Mouse (Mus musculus) brain, embryonic 14.5 days (tissue): ENCODE measurements around the gene Islr2. TPM values are rescaled to one million over a fixed set of nuclear protein-coding genes. Genes with fewer than 3 reads are reported as not detected.
"Not testable (repeated sequence)": the region's sequence is repeated elsewhere in the genome, so short reads cannot be mapped to it uniquely, and the experiment has no call there.

ENCODE experiments used
- DNase-seq: peaks from one replicate; pipeline ENCODE4 v3.0.0-alpha.2; 2011; ENCODE audit warnings: low read depth
- CTCF ChIP-seq: fragments of 200-500 bp; IDR thresholded peaks from 2 replicates; pipeline ENCODE4 v1.5.1; 2012; ENCODE audit warnings: inconsistent platforms, mild to moderate bottlenecking, moderate library complexity, borderline replicate concordance; ENCODE audit not compliant: insufficient read depth, insufficient read length; ENCODE audit errors: extremely low read depth
- POLR2A ChIP-seq: fragments of 200-500 bp; IDR thresholded peaks from 2 replicates; pipeline ENCODE4 v1.6.1; 2012; ENCODE audit warnings: mild to moderate bottlenecking, inconsistent platforms, borderline replicate concordance; ENCODE audit not compliant: poor library complexity, insufficient read depth, insufficient read length, severe bottlenecking; ENCODE audit errors: extremely low read depth
- polyA plus RNA-seq: library from polyadenylated mRNA; depleted of rRNA; stranded (reverse); fragments of >200 nt; gene quantifications from 2 replicates; pipeline ENCODE4 v1.2.3, GENCODE M21; 2012; rRNA removed

Islr2 gene
- polyA plus RNA-seq: 364 and 418 TPM in 2 replicates

DNA sequence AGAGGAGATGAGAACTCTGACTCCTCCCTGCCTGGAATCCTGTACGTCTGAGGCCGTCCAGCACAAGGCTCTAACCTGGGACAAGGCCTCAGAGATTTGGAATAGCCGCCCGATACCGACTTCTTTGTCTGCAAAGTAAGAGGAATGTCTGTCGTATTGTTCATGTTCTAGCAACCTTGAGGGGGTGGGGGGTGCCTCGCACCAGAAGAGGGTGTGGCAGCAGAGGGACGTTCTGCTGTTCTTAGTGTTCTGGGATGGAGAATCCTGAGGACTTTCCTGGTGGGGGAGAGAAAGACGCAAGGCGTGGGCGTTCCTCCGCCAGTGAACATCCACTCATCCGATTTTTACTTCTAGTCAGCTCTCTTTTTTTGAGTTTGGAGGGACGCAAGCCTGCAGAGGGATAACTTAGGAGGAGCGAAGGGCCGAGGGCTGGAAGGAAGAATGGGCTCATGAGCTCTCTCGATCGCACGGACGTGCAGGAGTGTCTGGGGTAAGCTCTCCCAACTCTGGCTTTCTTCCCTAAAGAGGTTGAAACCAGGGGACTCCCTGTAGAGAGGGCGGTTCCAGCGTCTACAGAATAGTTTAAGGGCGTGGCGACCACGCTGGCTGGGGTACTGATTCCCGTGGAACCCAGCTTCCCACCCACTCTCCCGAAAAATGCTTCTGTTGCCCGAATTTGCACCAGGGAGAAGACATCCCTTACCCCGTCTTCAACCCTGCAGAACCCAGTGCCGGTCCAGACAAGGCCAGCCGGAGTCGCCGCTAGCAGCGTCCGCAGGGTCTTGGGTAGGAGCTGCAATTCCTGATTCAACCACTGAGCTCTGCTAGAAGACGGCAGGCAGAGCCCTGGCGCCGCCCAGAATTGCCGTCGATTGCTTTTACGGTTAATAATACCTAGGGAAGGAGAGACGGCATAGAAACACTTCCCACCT lies at the start of gene Islr2, which contains the start of gene Islr:
Gene Islr2, minus strand, starts transcription at position 804 of the 932 bp plus-strand sequence.
Gene Islr, minus strand, starts transcription at position 791 of the 932 bp plus-strand sequence.
- TF ChIP-seq POLR2A (no peak), CTCF (peak; percentile 73)

DNA sequence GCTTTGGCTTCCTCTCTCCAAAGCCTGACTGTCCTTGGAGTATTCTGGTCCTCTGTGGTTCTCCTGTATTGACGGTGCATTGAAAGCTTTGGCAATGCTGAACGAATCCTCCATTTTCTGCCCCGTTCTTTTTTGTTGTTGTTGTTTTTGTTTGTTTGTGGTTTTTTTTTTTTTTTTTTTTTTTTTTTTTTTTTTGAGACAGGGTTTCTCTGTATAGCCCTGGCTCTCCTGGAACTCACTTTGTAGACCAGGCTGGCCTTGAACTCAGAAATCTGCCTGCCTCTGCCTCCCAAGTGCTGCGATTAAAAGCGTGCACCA lies 49.6 kb upstream of the Islr2 start:
- DNase-seq: not testable (repeated sequence)

More for the DNA sequence above, at the start of gene Islr2, which contains the start of gene Islr:
- peak; percentile 94 for DNase-seq

DNA sequence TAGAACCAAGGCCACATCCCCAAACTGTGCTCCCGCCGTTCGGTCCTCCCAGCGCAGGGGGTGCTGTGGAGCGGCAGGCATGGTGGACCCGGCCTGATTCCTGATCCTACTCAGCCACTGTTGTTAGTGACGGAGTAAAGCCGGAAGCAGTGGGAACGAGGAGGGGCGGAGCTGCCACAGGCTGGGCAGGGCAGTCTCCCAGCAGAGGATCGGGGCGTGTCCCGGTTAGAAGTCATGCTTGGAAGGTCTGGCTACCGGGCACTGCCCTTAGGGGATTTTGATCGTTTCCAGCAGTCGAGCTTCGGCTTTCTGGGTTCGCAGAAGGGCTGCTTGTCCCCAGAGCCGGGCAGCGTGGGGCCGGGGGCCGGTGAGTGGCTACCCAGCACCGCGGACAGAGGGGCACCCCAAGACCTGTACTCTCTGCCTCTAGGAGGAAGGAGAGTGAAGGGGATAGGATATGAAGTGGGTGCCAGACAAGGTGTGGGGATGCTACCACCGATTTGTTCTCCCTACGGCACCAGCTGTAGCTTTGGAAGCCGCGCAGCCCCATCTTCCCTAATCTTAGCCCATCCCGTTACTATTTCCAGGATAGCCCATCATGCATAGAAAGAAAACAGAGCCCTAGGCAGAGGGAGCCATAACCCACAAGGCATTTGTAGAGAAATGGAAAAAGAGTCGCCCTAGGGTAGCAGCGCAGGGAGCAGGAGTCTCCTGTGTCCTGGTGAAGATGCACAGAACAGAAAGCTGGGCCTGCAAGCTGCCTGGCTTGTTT lies 49.1 kb upstream of the Islr2 start, which contains the start of gene Stoml1:
Gene Stoml1, plus strand, starts transcription at position 132 of the 772 bp plus-strand sequence.
- peak; percentile 74; the same call in 1 of the 2 replicates for TF ChIP-seq POLR2A
- peak; percentile 94 for TF ChIP-seq CTCF
- DNase-seq: peak; percentile 97

DNA sequence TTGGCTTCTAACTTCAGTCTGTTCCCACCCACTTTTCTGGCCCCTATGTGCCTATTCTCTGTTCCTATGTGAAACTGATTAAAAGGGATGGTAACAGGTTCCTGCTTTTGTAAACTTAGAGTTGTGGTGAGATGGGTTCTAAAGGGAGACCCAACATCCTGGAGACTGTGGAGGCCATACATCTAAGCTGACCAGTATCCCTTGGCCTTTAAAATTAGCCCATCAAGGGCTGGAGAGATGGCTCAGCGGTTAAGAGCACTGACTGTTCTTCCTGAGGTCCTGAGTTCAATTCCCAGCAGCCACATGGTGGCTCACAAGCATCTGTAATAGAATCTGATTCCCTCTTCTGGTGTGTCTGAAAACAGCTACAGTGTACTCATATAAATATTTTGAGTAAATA lies 46.6 kb upstream of the Islr2 start:
- DNase-seq: not testable (repeated sequence)

DNA sequence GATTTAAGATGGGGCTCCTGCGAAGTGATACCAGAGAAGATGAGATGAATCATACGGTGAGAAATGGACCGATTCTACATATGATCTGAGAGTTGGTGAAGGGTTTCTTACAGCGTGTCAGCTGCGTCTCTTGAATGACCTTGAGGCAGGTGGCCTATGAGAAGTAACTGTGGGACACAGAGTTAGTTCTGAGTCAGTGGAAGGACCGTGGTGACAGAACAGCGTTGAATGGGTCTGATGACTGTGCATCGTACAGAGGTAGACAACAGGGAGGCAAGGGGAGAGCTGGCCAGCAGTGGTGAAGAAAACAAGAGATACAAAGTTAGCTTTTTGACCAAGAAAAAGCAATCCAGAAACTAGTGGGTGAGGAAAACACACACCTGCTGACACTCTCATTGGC lies 46.2 kb upstream of the Islr2 start:
- no peak for TF ChIP-seq CTCF
- TF ChIP-seq POLR2A: no peak
- no peak for DNase-seq

DNA sequence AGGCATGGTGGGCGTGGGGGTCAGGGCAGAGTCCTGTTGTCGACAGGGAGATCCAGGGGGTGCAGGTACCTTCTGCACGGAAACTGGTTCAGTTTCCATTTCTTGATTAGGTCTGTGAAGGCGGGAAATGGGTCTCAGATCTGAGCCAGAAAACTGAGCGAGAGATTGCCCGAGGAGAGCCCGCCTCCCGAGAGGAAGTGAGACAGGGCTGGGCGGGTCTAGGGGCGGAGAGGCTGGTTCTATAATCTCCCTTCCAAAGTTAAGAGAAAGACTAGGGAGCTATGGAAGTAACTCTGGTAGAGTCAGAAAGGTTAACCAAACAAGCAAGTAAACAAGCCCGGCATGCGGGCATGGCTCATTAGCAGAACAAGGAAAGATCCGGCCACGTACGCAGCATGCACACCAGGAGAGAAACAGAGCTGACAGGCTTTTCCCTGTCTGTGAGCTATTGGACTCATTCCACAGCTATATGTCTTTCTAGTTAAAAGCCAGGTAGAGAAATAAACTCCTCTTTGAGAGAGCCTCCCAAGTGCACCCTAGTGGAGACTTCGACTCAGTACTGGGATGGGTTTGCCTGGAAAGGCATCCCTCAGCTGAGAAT lies 45.6 kb upstream of the Islr2 start, which contains the start of gene Pml:
Gene Pml, minus strand, starts transcription at position 195 of the 601 bp plus-strand sequence.
- peak; percentile 69 for DNase-seq
- no peak for TF ChIP-seq POLR2A
- TF ChIP-seq CTCF: peak; percentile 43; the same call in 1 of the 2 replicates

DNA sequence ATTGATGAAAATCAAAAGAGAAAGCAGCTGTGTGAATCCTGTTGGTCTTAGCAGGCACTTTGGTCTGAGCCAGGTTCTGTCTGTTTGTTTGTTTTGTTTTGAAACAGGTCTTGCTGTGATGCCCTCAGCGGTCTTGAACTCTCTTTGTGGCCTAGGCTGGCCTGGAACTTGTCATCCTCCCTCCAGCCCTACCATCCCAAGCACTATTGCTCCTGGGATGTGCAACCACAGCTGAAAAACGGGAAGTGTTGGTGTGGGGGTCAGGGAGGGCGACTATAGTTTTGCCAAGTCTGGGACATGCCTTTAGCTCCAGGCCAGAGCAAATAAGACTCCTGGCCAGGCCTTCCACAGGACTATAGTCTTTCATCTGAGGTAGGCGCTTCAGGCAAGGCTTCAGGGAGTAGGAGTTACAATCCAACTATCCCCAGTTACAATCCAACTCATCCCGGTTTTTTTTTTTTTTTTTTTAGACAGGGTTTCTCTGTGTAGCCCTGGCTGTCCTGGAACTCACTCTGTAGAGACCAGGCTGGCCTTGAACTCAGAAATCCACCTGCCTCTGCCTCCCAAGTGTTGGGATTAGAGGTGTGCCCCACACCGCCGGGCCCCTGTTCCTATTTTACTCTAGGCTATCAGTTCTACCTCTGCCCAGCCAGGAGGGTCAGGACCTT lies 44.8 kb upstream of the Islr2 start:
- no peak for DNase-seq
- TF ChIP-seq CTCF (no peak), POLR2A (no peak)

DNA sequence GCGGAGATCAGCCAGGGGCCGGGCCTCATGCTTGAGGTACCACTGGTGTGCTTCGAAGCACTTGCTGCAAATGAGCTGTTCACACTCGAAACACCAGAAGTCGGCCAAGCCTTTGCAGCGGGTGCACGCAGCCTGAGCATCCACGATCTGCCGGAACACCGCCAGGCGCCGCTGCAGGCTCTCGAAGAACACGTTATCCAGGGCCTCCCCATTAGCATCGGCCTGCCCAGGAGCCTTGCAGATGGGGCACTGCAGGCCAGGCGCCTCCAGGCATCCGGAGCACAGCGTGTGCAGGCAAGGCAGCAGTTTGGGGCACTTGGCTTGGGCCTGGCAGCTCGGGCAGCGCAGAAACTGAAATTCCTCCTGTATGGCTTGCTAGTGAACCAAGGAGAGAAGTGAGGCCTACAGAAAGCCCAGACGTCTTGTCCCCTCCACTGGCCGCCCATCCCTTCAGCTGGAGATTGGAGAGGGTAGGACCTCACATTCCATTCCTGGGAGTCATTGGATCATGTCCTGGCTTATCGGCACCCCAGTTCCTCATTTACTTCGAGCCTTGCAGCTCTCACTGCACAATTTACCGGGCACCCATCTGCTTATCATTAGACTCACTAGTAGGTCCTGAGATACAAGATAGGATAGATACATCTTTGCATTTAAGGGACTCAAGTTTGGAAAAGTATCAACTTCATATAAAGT lies 43.1 kb upstream of the Islr2 start:
- TF ChIP-seq CTCF (peak; percentile 79), POLR2A (no peak)
- DNase-seq: peak; percentile 93

DNA sequence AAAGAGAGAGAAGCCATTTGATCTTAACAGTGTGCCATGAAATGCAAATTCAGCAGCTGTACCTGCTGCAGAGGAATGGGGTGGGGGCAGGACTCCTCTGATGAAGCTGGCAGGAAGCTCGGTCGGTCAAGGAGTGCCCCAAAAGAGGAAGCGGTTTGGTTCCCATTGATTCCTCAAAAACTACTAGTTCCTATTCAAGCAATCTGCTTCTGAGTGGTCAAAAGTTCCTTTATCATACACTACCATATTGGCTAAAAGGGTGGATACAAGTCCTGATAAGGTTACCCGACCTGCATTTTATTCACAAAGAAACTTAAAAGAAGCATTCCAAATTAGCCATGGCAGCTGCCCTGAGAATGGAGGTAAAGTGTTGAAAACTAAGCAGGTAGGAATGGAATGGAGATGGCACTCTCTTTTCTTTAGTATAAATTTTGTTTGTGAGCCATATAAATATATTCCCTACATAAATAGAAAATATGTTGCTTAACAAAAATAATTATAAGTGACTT lies 42.0 kb upstream of the Islr2 start:
- TF ChIP-seq CTCF (no peak), POLR2A (no peak)
- no peak for DNase-seq

DNA sequence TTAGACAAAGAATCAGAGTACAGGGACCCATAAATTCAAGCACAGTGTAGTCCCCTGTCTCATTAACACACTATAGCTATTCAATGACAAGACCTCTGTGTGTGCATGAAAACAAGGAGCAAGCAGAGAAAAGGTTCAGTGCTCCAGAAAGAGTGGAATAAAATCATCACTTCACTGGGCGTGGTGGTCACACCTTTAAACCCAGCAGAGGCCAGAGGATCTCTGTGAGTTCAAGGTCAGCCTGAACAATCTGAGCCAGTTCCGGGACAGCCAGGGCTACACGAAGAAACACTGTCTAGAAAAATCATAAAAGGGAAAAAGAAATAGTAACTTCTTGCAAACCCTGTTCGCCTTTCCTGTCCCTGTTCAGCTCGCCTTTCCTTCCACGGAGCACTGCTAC lies 39.6 kb upstream of the Islr2 start:
- no peak for DNase-seq
- TF ChIP-seq POLR2A: no peak
- TF ChIP-seq CTCF: no peak
